Mouse (Mus musculus) C2C12 (cell line): ENCODE measurements around the gene Zbtb44. TPM values are rescaled to one million over a fixed set of nuclear protein-coding genes. Genes with fewer than 3 reads are reported as not detected.

ENCODE experiments used
- H3K27me3 ChIP-seq: one replicate; pipeline ENCODE4 v1.6.1; 2011; ENCODE audit not compliant: control insufficient read depth, insufficient read depth, insufficient read length
- H3K36me3 ChIP-seq: one replicate; pipeline ENCODE4 v1.6.1; 2011; ENCODE audit not compliant: control insufficient read depth, insufficient read depth
- H3K4me3 ChIP-seq: one replicate; pipeline ENCODE4 v1.5.1; 2011; ENCODE audit warnings: mild to moderate bottlenecking, control low read depth; ENCODE audit not compliant: poor library complexity, insufficient read depth, severe bottlenecking
- H3K79me2 ChIP-seq: one replicate; pipeline ENCODE4 v1.6.1; 2011; ENCODE audit not compliant: control insufficient read depth, insufficient read depth
- H3K79me3 ChIP-seq: one replicate; pipeline ENCODE4 v1.6.1; 2011; ENCODE audit warnings: low read depth, control low read depth
- H3ac ChIP-seq: one replicate; pipeline ENCODE3; 2011; ENCODE audit warnings: low read depth; ENCODE audit not compliant: control insufficient read depth, insufficient read length
- CEBPB ChIP-seq: IDR thresholded peaks from one replicate; pipeline ENCODE4 v1.6.1; 2011; ENCODE audit warnings: low read depth, mild to moderate bottlenecking, control low read depth, moderate library complexity
- CTCF ChIP-seq: IDR thresholded peaks from one replicate; pipeline ENCODE4 v1.5.1; 2011; ENCODE audit not compliant: control insufficient read depth, insufficient read depth, insufficient read length
- FOSL1 ChIP-seq: IDR thresholded peaks from one replicate; pipeline ENCODE4 v1.8.0; 2011; ENCODE audit warnings: mild to moderate bottlenecking, low read length; ENCODE audit not compliant: poor library complexity, insufficient read depth, severe bottlenecking
- MAX ChIP-seq: IDR thresholded peaks from one replicate; pipeline ENCODE4 v1.6.1; 2011; ENCODE audit warnings: mild to moderate bottlenecking, control low read depth
- MYOD1 ChIP-seq: IDR thresholded peaks from one replicate; pipeline ENCODE4 v1.6.1; 2011; ENCODE audit warnings: low read depth; ENCODE audit not compliant: control insufficient read depth, insufficient read length
- MYOG ChIP-seq: IDR thresholded peaks from one replicate; pipeline ENCODE4 v1.6.1; 2011; ENCODE audit not compliant: control insufficient read depth, insufficient read length; ENCODE audit errors: extremely low read depth
- USF1 ChIP-seq: IDR thresholded peaks from one replicate; pipeline ENCODE4 v1.6.1; 2011; ENCODE audit warnings: low read depth, mild to moderate bottlenecking, control low read depth, moderate library complexity
- polyA plus RNA-seq: library from polyadenylated mRNA; unstranded; fragments of >200 nt; fragmentation: generic; extraction: Trizol; gene quantifications from one replicate; pipeline ENCODE4 v1.2.1, GENCODE M21; 2012; ENCODE audit warnings: missing spikeins

Gene Zbtb44
- polyA plus RNA-seq, 1 experiment: 4.0 TPM

DNA sequence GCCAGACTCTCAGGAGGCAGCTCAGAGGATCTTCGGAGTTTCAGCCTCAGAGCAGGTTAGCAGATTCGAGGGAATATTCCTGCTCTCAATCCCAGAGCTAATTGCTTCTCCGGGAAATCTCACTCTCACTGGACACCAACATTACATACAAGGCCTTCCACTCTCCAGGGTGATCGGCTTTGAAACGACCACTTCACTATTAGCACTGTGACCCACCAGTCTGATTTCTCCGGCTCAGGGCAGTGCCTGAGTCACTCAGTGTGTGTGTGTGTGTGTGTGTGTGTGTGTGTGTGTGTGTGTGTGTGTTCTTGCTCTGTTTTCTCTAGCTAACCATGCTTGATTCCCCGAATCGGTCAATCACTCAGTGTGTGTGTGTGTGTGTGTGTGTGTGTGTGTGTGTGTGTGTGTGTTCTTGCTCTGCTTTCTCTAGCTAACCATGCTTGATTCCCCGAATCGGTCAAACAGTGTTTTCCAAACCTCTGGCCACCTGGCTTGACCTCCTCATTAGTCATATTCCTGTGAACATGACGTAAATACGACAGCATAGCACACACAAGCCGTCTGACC is 92.1 kb downstream of the Zbtb44 start:
- H3K36me3 ChIP-seq: no peaks in the 10 kb centered on the region
- H3ac ChIP-seq: no peak overlapping the region
- TF ChIP-seq FOSL1 (no peak), USF1 (no peak), MYOD1 (no peak), CTCF (no peak), CEBPB (no peak), MYOG (no peak), MAX (no peak)
- no peaks in the 10 kb centered on the region for H3K79me2 ChIP-seq
- no peak overlapping the region for H3K4me3 ChIP-seq
- H3K79me3 ChIP-seq: no peaks in the 10 kb centered on the region
- peaks cover 5% of the 10 kb centered on the region for H3K27me3 ChIP-seq

Other genes with a start within 250 kb of the Zbtb44 start
- gene Adamts15, start 108.2 kb upstream of the Zbtb44 start, polyA plus RNA-seq: not detected
- not detected for gene Adamts8, start 88.1 kb upstream of the Zbtb44 start, polyA plus RNA-seq
- 0.02 TPM for gene St14, start 101.2 kb downstream of the Zbtb44 start, polyA plus RNA-seq
- gene Aplp2, start 181.2 kb downstream of the Zbtb44 start, polyA plus RNA-seq: 47.3 TPM
- 2.5 TPM for gene Prdm10, start 249.9 kb downstream of the Zbtb44 start, polyA plus RNA-seq